Mouse (Mus musculus): ENCODE measurements around the gene Rprd1b. TPM values are rescaled to one million over a fixed set of nuclear protein-coding genes. Genes with fewer than 3 reads are reported as not detected.

The Rprd1b gene
- total and polyA plus RNA-seq, 2 experiments from 2014 or later: 20.5 to 20.8 TPM

GRCm38 (mm10) chr2:158169351-158169750 lies 141.1 kb downstream of the Rprd1b start:
- DNase-seq (ENCODE audit: low spot score) (no peak), ATAC-seq (ENCODE audit: low FRiP score) (no peak)
- no peak for TF ChIP-seq CTCF (IDR thresholded peaks at IDR 0.05)
- Histone ChIP-seq H3K27ac (ENCODE audit: low read depth, low read length) (no peak overlapping the region), H3K9me3 (ENCODE audit: low read length) (no peaks in the 10 kb centered on the region), H3K27me3 (ENCODE audit: insufficient read depth, low read length) (no peaks in the 10 kb centered on the region), H3K9ac (replicated peaks; ENCODE audit: low read length, poor library complexity, severe bottlenecking) (no peak overlapping the region), H3K4me1 (ENCODE audit: insufficient read depth, low read length) (no peaks in the 10 kb centered on the region), H3K36me3 (ENCODE audit: insufficient read depth, low read length) (no peaks in the 10 kb centered on the region), H3K4me3 (ENCODE audit: low read depth, low read length) (no peak overlapping the region), H3K4me2 (ENCODE audit: low read depth, low read length, poor library complexity, severe bottlenecking) (no peak overlapping the region)
- 82% methylated on average over 6 of the region's 6 CpGs for WGBS

- Histone ChIP-seq H3K4me2 (ENCODE audit: low read depth, low read length, poor library complexity, severe bottlenecking) (no peak overlapping the region), H3K36me3 (ENCODE audit: insufficient read depth, low read length) (no peaks in the 10 kb centered on the region), H3K9me3 (ENCODE audit: low read length) (no peaks in the 10 kb centered on the region), H3K4me1 (ENCODE audit: insufficient read depth, low read length) (no peaks in the 10 kb centered on the region), H3K4me3 (ENCODE audit: low read depth, low read length) (no peak overlapping the region), H3K27ac (ENCODE audit: low read depth, low read length) (no peak overlapping the region), H3K27me3 (ENCODE audit: insufficient read depth, low read length) (no peaks in the 10 kb centered on the region), H3K9ac (replicated peaks; ENCODE audit: low read length, poor library complexity, severe bottlenecking) (no peak overlapping the region)
- no peak for ATAC-seq (ENCODE audit: low FRiP score)
- no peak for DNase-seq (ENCODE audit: low spot score)
- 91% methylated on average over 7 of the region's 7 CpGs for WGBS
- no peak for TF ChIP-seq CTCF (IDR thresholded peaks at IDR 0.05)
These were observed 141.5 kb downstream of the Rprd1b start for GRCm38 (mm10) chr2:158169771-158170170.

DNA sequence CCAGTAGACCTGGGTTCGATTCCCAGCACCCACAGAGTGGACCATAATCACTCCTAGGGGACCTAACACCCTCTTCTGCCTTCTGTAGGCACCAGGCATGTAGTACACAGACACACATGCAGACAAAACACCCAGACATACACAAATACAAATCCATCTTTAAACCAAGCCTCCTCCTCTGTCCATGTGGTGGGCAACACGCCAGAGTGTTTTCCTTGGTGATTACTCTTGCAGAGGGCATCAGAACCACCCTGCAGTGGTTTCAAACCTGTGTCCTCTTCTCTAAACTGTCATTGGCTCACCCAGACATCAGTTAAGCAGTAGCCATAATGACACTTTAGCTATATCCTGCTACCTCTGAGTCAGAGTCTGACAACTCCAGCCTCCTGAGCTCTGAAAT lies 142.1 kb downstream of the Rprd1b start:
- Histone ChIP-seq H3K27me3 (ENCODE audit: insufficient read depth, low read length) (no peaks in the 10 kb centered on the region), H3K9me3 (ENCODE audit: low read length) (no peaks in the 10 kb centered on the region), H3K27ac (ENCODE audit: low read depth, low read length) (no peak overlapping the region), H3K4me1 (ENCODE audit: insufficient read depth, low read length) (no peaks in the 10 kb centered on the region), H3K4me3 (ENCODE audit: low read depth, low read length) (no peak overlapping the region), H3K4me2 (ENCODE audit: low read depth, low read length, poor library complexity, severe bottlenecking) (no peak overlapping the region), H3K36me3 (ENCODE audit: insufficient read depth, low read length) (no peaks in the 10 kb centered on the region), H3K9ac (replicated peaks; ENCODE audit: low read length, poor library complexity, severe bottlenecking) (no peak overlapping the region)
- 79% methylated on average over 2 of the region's 2 CpGs for WGBS
- ATAC-seq (ENCODE audit: low FRiP score): no peak
- no peak for TF ChIP-seq CTCF (IDR thresholded peaks at IDR 0.05)
- no peak for DNase-seq (ENCODE audit: low spot score)

- Histone ChIP-seq H3K4me3 (ENCODE audit: low read depth, low read length) (no peak overlapping the region), H3K36me3 (ENCODE audit: insufficient read depth, low read length) (no peaks in the 10 kb centered on the region), H3K9ac (replicated peaks; ENCODE audit: low read length, poor library complexity, severe bottlenecking) (no peak overlapping the region), H3K4me2 (ENCODE audit: low read depth, low read length, poor library complexity, severe bottlenecking) (no peak overlapping the region), H3K9me3 (ENCODE audit: low read length) (no peaks in the 10 kb centered on the region), H3K4me1 (ENCODE audit: insufficient read depth, low read length) (no peaks in the 10 kb centered on the region), H3K27me3 (ENCODE audit: insufficient read depth, low read length) (no peaks in the 10 kb centered on the region), H3K27ac (ENCODE audit: low read depth, low read length) (no peak overlapping the region)
- WGBS: 74% methylated on average over 5 of the region's 5 CpGs
- DNase-seq (ENCODE audit: low spot score): no peak
- ATAC-seq (ENCODE audit: low FRiP score): no peak
- no peak for TF ChIP-seq CTCF (IDR thresholded peaks at IDR 0.05)
These were observed 146.1 kb downstream of the Rprd1b start for GRCm38 (mm10) chr2:158174438-158174837.

DNA sequence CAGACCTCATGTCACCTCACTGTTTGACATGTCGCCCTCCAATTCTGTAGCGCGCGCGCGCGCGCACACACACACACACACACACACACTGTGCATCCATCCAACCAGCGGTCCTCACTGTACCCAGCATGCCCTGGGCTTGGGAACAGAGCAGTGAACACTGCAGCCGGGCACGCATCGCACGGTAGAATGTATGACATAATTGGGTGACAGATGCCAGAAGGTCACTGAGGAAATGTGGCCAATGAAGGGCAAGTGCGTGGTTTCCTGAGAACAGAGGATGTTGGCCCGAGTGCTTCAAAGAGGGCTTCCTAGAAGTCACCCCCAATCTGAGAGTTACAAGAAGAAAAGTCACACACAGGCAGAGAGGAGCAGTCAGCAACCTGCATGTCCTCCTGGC lies 146.7 kb downstream of the Rprd1b start:
- Histone ChIP-seq H3K4me1 (ENCODE audit: insufficient read depth, low read length) (no peaks in the 10 kb centered on the region), H3K9me3 (ENCODE audit: low read length) (no peaks in the 10 kb centered on the region), H3K9ac (replicated peaks; ENCODE audit: low read length, poor library complexity, severe bottlenecking) (no peak overlapping the region), H3K27ac (ENCODE audit: low read depth, low read length) (no peak overlapping the region), H3K4me3 (ENCODE audit: low read depth, low read length) (no peak overlapping the region), H3K27me3 (ENCODE audit: insufficient read depth, low read length) (no peaks in the 10 kb centered on the region), H3K4me2 (ENCODE audit: low read depth, low read length, poor library complexity, severe bottlenecking) (no peak overlapping the region), H3K36me3 (ENCODE audit: insufficient read depth, low read length) (no peaks in the 10 kb centered on the region)
- WGBS: 93% methylated on average over 15 of the region's 15 CpGs
- TF ChIP-seq CTCF (IDR thresholded peaks at IDR 0.05): no peak
- no peak for DNase-seq (ENCODE audit: low spot score)
- no peak for ATAC-seq (ENCODE audit: low FRiP score)

GRCm38 (mm10) chr2:158175433-158175832 lies 147.1 kb downstream of the Rprd1b start:
- Histone ChIP-seq H3K27ac (ENCODE audit: low read depth, low read length) (no peak overlapping the region), H3K9me3 (ENCODE audit: low read length) (no peaks in the 10 kb centered on the region), H3K4me2 (ENCODE audit: low read depth, low read length, poor library complexity, severe bottlenecking) (no peak overlapping the region), H3K4me1 (ENCODE audit: insufficient read depth, low read length) (no peaks in the 10 kb centered on the region), H3K4me3 (ENCODE audit: low read depth, low read length) (no peak overlapping the region), H3K27me3 (ENCODE audit: insufficient read depth, low read length) (no peaks in the 10 kb centered on the region), H3K9ac (replicated peaks; ENCODE audit: low read length, poor library complexity, severe bottlenecking) (no peak overlapping the region), H3K36me3 (ENCODE audit: insufficient read depth, low read length) (no peaks in the 10 kb centered on the region)
- no peak for ATAC-seq (ENCODE audit: low FRiP score)
- TF ChIP-seq CTCF (IDR thresholded peaks at IDR 0.05): no peak
- DNase-seq (ENCODE audit: low spot score): no peak
- WGBS: 76% methylated on average over 3 of the region's 3 CpGs

Measured in midbrain, postnatal 0 days (tissue).